Mouse (Mus musculus) C2C12 (cell line): ENCODE measurements at regions not wholly inside any gene's neighbourhood (a gene's known extent, or its start where the extent isn't known, plus 50 kb on each side); places are given as distances from the start of the nearest gene placed in this dataset.

ENCODE experiments used
- CEBPB ChIP-seq: IDR thresholded peaks from one replicate; pipeline ENCODE4 v1.6.1; 2011; ENCODE audit warnings: low read depth, mild to moderate bottlenecking, control low read depth, moderate library complexity
- CTCF ChIP-seq: IDR thresholded peaks from one replicate; pipeline ENCODE4 v1.5.1; 2011; ENCODE audit not compliant: control insufficient read depth, insufficient read depth, insufficient read length
- FOSL1 ChIP-seq: IDR thresholded peaks from one replicate; pipeline ENCODE4 v1.8.0; 2011; ENCODE audit warnings: mild to moderate bottlenecking, low read length; ENCODE audit not compliant: poor library complexity, insufficient read depth, severe bottlenecking
- MYOD1 ChIP-seq: IDR thresholded peaks from one replicate; pipeline ENCODE4 v1.6.1; 2011; ENCODE audit warnings: low read depth; ENCODE audit not compliant: control insufficient read depth, insufficient read length
- MYOG ChIP-seq: IDR thresholded peaks from one replicate; pipeline ENCODE4 v1.6.1; 2011; ENCODE audit not compliant: control insufficient read depth, insufficient read length; ENCODE audit errors: extremely low read depth
- USF1 ChIP-seq: IDR thresholded peaks from one replicate; pipeline ENCODE4 v1.6.1; 2011; ENCODE audit warnings: low read depth, mild to moderate bottlenecking, control low read depth, moderate library complexity

DNA sequence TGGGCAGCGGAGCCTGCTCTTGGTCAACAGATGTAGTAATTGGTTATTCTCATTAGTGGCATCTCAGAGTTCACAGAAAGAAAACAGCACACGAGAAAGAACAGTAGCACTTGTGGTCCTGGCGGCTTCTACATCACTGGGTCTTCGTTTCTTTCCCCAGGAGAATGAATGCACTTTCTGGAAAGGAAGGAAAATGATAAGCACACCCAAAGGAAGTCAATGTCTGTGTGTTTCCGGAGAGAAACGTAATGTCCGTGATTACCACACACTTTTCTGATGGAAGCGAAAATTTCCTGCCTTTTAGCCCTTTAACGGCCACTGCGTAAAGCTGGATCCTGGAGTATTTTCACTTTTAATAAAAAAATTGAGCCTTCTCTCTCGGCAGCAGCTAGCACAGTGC lies 164.1 kb downstream of the Cemip2 start:
- TF ChIP-seq CTCF: no peak
- TF ChIP-seq FOSL1: no peak
- TF ChIP-seq MYOD1: no peak
- TF ChIP-seq MYOG: no peak
- TF ChIP-seq USF1: no peak
- TF ChIP-seq CEBPB: no peak
